Mouse (Mus musculus): ENCODE data around the gene Nav2.

Gene Nav2

DNA sequence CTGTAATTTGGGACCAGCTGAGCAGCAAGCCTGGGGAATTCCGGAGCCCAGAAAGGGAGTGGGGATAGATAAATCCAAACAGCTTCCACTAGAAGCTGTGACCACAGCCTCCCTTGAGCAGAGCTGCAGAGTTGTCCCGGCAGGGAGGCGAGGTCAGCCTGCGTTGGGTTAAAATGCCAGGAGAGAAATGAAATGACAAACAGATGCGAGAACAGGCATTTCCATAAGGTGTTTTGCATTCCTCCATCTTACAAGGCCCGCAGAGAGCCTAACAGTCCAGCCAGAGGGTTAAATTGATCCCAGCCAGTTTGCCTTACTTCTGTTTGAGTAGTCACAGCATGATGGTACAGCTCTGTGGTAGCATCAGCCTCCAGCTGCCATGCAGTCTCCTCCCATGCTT lies 309.3 kb downstream of the Nav2 start:
- DNase-seq, result no peak

DNA sequence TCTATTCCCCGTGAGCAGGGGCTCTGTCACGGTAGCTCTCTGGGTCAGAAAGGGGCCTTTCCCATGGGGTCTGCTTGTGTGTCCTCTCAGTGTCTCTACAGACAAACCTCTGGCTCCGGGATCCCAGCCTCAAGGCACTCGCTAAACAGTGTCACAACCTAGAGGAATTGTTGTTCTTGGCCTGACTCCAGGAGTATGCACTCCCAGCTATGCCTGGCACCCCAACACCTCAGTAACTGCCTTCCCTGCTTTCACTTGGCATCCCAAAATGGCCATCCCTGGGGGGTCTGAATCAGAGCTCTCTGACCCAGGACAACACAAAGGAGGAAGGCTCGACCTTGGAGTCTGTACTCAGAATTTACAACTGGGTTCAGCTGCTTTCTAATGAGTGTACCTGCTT lies 317.2 kb downstream of the Nav2 start:
- DNase-seq, result no peak

DNA sequence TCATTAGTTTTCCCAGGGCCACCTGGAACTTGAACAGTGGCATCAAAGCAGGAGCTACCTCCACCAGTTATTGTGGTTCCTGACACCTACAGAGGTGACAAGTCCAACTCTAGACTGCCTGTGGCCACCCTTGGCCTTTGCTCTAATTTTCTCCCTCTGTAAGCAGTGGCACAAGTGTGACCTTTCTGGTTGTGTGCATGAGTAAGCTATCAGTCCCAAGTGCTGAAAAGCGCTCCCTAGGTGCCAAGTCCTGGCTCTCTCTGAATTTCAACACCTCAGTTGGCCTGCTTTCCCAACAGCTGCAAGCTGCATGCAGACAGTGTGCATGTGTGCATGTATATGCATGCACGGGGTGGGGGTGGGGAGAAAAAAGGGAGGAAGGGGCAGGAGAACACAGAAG lies 324.5 kb downstream of the Nav2 start:
- DNase-seq, result no peak

DNA sequence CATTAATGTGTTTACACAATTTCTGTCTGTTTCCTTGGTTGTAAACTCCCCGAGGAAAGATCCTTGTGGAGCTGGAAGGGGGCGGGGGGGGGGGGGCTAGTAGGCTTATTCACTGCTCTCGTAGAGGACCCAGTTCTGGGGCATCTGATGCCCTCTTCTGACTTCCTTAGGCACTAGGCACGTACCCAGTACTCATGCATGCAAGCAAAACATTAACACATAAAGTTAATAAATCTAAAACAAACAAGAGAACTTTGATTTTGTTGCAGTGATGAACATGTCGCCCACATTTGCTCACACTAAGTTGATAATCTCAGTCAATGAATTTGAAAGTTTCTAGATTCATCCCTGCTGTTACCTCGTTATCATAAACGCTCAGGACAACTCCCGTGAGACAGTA lies 325.8 kb downstream of the Nav2 start:
- DNase-seq, result no peak

DNA sequence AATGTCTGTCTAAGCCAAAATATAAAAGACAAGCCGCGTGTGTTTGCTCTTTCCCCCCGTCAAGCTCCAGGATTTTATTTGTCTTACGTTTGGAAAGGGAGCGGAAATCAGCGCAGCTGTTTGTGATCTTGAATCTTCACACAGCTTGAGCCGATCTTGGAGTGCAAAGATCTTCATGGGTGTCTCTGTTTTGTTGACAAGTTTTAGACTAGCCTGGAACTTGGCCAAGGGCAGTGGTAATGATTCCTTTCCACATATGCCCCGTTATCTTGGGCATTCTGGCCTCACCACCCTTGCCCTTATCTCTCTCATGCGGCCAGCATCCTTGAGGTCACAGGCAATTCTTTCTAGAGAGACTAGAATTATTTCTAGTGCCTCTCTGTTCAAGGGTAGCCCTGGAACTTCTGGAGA lies 326.8 kb downstream of the Nav2 start:
- DNase-seq, result no peak

DNA sequence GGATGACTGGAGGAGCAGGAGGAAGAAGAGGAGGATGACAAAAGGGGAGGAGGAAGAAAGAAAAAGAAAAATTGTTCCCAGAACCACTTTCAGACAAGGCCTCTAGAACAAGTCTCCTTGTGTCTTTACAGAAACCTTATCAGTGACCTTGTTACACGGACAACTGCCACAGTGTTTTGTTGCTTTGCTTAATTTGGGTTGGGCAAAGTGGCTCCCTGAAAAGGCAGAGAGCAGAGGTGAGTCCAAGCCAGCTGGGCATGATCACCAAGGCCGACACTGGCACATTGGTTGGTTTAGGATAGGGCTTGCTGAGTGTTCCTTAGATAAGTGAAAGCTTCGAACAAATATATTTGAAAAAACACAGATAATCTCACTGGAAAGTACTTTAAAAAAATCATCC lies 327.3 kb downstream of the Nav2 start:
- DNase-seq, result no peak

DNA sequence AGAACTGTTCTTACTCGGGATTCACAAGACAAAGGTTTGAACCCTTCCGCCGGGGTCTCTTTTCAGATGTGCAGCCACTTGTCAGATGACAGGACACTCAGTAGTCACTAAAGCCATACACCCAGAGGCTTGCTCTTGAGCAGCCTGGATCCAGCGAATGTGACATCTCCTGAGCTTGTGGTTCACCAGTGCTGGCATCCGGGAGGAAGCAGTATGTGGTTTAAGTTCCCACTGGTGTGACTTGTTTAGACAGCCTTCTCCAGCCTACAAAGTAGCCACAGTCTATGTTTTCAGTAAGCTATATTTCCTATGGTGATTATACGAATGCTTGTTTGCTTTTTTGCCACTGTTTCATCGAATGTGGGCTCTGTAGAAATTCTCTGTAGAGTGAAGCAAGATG lies 331.9 kb downstream of the Nav2 start:
- DNase-seq, result no peak

DNA sequence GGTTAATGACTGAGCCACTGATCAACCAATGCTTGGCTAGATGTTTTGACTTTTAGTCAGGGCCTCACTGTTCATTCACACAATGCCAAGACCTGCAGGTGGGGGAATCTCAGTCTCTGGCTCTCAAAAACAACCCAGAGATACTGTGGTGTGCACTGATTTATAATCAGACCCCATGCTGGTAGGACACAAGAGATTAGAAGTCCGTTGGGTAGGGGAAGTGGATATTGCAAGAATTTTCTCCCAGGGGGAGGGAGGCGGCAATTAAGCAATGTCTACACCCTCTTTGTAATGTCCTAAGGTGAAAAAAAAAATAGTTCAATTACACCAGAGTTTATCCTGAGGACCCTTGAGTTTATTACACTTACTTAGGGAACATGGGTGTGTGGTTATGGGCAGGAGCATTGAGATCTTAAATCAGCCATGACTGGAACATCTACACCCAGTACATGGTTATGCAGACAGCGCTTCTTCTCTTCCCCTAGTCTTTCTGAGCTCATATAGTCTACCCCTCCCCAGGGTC lies 332.8 kb downstream of the Nav2 start:
- no peak for DNase-seq

DNA sequence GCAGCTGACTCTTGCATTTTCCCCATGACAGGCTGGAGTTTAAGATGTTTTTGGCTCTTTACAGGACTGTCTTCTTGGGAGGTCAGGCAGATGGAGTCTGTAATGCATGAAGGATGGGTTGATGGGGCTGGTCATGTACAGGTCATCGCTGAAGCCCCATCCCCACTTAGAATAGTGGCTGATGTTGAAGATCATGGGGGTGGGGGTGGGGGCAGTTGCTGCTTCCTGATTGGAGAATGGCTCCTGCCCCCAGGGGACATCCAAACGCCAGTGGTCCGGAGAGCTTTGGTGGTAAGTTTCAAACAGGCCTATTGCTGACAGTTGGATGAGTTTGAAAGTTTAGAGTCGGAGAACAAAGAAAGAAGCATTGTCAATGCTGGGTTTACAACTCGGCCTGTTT lies 333.7 kb downstream of the Nav2 start:
- no peak for DNase-seq

DNA sequence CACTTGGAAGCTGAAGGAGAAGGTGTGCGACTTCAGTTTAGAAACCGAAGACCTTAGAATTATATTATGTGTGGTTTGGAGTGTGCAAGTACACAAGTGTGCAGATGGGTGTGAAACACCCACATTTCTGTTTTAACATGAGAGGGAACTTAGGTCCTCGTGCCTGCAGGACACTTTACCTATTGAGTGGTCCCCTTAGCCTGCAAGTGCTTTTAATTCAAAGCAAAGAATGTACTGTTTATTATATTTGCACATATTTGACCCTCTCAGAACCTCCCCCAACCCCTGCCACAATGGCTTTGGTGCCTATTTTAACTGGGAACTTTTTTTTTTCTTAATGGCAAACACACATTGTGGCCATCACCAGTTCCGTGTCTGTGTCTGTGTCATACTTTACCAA lies 334.6 kb downstream of the Nav2 start:
- no peak for DNase-seq

DNA sequence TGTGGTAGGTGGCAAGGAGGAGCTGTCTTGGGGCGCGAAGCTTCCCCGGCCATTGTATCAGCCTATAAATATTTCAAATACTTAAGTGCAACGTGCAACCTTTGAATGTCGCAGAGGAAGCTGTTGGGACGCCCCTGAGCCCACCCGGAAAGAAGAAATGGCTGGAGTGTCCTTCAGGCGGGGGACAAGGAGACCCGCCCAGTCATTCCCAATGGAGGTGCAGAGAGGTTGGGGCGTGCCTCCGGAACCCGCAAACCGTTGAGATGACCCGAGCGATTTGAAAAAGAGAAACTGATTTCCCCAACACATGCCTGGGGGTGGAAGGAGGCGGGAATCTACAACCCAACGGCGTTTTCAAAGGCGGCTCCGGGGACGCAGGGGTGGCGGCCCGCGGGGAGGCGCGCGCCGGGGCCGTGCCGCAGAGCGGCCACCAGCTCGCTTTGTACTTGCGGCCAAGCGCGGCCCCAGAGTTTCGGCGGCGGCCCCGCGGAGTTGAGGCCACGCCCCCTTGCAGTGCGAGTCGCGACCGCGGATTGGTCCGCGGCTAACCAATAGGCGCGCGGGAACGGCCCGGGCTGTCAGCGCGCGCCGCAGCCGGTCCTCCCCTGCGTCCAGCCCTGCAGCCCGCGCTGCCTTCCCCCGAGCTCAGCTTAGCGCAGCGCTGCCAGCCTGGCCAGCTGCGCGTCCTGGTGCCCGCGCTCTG lies 337.2 kb downstream of the Nav2 start:
- DNase-seq, result peak; percentile 95 to 96

DNA sequence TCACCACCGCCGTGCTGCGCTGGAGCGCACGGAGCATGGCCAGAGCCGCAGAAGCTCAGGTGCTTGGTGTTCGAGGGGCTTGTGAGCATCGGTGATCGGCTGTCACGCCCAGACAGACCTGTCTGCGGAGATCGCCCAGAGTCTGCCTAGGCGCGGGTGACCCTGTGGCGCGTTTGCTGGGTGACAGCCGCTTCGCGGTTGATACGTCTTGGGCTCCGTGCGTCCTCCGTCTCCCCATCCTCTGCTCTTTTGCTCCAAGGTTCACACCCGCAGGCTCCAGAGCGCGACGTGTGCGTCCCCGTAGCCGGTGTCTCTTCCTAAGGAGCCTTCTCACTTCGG lies 337.7 kb downstream of the Nav2 start:
- no peak for DNase-seq

DNA sequence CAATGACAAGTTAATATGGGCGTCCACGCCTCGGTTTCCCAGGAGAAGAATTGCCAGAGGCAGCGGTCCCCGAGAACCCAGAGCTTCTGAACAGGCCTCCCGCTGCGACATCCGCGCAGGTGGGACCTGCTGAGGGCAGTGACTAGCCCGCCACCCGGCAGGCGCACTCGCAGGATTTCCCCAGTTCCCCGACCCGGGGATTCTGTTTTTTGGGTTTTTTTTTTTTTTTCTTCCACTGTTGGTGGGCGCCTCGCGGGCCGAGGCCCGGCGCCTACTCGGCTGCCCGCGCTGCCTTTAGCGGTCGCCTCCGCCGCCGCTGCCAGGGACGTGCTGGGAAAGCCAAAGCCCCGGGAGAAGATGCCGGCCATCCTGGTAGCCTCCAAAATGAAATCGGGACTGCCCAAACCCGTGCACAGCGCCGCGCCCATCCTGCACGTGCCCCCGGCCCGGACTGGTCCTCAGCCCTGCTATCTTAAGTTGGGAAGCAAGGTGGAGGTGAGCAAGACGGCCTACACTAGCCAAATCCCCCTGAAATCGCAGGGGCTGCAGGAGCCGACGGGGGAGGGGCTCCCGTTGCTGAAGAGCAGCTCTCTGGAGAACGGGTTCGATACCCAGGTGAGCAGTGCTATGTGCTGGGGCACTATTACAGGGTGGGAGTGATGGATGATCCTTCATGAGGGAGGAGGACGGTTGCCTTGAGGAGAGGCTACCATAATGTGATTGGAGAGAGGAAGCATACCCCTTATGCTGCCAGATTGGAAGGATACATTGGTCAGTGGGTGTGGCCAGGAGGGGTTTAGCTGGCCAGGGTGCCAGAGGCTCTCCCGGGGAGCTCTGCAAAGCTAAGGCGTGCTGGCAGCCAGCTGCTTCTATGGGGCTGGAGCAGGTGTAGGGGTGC lies 338.3 kb downstream of the Nav2 start:
- peak; percentile 70 to 72 for DNase-seq

DNA sequence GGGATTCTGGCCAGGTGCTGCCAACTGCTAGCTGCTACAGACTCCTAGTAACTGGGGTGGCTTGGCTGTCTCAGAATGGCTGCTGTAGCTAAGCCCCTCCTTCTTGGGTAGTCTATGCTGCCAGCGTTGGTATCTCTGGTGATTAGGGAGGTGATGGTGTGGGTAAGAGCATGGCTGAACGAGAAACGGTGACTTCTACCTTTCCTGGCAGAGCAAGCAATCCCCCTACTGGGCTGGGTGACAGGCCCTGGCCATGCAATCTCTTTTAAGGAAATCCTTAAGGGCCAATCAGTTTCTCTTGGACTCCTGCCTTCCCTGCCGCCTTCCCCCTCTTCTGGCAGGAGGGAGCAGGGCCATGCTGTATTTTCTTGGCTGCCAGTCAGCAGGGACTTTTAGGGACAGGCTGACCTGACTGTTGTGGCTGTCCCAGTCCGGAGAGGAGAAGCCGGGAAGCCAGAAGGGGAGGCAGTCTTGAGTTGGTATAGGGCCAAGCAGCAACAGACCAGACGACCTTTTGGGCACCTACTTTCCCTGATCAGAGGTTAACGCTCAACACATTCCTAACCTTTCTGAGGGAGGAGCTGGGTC lies 339.3 kb downstream of the Nav2 start:
- peak; percentile 81 to 89 for DNase-seq

DNA sequence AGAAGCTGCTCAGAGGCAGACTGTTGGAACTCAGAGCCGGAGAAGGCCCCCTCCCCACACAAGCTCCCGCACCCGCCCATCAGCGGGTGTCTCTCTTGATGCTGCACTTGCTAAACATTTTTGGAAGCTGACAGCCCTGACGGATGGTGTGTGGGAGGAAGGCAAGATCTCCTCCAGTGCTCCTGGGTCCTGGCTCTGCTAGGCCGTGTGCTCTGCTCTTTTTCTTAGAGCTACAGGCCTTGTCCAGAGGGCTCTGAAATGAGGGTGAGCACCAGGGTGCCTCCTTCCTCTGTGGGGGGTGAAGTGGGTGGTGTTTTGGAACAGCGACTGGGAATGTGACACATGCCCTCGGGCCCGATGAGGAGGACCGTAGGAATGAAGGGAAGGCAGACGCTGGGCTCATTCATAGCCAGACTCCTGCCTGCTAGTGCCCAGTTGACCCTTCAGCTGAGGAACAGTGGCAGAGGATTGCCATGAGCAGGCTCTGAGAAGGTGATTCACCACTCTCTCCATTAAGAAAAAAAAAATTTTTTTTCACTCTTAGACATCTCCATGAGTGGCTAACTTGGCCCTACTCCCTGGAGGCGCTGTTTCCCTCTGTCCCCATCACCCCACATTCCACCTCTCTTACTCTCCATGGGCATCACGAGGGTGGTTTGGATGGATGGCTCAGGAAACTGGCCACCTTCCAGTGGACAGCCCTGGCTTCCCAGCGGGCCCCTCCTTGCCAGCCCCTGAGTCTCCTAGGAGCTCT lies 340.0 kb downstream of the Nav2 start:
- DNase-seq, result peak; percentile 59 to 75

DNA sequence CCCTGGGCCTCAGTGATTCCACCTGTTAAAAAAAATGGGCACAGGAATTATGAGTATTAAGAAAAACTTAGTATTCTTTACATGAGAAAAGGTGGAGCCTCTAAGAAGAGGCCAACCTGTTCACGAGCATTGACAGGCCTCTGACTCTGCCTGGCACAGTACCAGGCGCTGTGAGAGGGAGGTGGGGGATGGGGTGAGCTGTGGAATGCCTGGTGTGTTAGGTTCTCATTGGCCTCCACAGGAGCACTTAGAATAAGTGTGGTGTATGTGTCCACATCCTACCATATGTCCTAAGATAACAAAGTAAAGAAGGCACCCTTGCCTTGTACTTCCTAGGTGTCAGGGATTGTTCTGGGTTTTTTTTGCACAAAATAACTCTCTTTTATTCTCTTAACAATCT lies 340.9 kb downstream of the Nav2 start:
- peak in 1 of 2 experiments; percentile 59 for DNase-seq

DNA sequence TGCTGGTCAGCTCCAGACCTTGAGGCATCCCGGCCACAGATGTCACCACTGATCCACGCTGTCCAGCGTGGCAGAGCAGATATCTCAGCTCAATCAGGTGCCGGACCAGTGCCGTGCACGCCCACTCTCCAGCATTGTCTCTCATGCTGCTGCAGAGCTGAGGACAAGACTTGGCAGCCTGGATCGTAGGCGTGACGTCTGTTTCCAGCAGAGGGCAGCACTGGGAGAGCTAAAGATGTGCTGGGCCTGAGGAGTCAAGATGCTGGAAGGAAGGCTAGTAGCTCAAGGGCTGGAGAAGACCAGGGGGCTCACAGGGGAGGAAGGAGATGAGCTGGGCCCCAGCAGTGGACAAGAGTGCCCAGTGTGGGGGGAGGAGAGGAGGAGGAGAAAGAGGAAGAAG lies 341.5 kb downstream of the Nav2 start:
- peak; percentile 94 to 96 for DNase-seq

DNA sequence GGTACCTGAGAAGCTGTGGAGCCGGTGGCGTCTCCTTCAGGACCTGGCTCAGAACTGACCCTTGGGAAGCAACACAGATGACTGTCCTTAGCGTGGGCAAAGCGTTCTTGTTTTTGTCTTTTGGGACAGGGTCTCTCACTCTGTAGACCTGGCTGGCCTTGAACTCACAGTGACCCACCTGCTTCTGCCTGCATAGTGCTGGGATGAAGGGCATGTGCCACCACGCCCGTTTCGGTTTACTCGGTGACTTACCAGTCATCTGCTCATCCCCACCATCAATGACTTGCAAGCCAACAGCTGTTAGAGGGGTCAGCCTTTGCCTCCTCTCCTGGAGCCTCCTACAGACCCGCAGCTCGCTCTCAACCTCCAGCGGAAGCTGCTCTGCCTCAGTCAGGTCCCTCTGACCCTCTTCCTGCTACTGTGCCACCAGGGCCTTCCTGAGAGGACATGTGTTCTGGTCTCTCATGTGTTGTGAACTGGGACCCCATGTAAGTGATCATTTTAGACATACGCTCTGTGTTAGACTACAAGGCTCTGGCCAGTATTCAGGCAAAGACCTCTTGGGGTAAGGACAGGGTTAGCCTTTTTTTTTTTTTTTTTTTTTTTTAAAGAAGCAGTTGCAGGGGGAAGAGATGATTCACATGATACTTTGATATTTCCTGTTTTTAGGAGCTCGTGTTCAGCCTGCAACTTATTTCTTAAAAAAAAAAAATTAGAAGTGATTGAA lies 342.2 kb downstream of the Nav2 start:
- DNase-seq, result no peak

DNA sequence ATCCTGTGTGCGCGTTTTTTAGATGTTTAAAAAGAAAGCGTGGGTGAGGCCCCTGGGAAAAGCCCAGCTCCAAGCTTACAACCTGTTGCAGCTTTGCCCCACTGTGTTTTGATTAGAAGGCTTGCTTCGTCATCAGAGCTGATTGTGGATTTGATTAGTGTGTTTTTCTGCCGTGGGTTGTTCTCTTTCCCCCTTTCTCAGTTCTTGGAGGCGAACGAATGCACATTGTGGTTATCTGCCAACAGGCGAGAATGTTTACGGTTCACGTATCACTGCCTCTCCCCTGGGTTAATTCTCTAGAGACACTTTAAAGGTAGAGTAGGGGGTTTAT lies 342.8 kb downstream of the Nav2 start:
- DNase-seq, result no peak

DNA sequence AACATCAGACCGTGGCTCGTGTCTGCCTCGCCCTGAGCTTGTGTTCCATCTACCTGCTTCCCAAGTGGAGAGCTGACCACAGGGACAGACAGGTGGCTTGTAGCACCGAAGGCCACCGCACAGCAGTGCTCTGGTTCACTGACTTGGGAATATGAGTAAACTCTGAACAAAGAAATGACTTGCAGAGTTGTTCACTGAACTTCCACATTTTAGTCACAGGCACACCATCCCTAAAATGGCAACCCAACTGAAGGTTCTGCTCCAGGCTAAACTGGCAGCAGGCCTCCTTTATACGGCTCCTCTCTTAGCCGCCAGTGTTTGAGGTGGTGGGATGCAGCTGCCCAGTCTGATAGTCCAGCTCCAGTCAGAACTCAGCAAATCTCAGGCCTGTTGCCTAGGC lies 343.9 kb downstream of the Nav2 start:
- DNase-seq, result no peak

DNA sequence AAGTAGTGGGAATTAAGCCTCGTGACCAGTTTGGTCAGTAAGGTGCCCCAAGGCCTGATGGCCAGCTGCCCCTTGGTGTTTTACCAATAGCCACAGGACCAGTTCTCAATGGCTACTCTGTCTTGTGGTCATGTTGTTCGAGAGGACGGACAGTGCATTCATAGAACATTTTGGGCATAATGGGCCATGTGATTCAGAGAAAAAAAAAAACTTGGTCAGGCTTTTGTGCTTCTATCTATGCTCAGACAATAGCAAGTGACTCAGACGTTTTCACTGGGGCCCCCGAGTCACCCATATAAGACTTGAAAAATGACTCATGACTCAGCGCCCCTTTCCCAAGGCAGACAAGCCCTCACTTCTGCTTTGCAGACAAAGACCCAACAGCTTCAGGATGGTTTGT lies 344.4 kb downstream of the Nav2 start:
- DNase-seq, result no peak

DNA sequence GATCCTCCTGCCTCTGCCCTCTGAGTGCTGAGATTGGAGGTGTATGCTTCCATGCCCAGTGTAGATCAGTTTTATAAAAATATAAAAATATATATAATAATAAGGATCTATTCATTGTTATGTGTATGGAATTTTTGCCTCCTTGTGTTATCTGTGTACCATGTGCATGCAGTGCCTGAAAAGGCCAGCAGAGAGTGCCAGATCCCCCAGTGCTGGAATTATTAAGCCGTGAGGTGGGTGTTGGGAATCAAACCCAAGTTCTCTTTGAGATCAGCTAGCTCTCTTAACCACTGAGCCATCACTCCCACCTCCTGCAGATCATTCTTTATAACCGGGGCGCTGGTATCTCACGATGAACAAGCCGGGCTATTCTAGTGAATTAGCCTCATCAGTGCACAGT lies 346.5 kb downstream of the Nav2 start:
- DNase-seq, result peak in 1 of 2 experiments; percentile 62

Data from cerebellum, postnatal 14 days (tissue).